Mouse (Mus musculus) kidney, embryonic 16.5 days (tissue): ENCODE measurements around the gene Akap2. TPM values are rescaled to one million over a fixed set of nuclear protein-coding genes. Genes with fewer than 3 reads are reported as not detected.

Experiments used
- ATAC-seq: fragments of 200-750 bp; cut with Nextera tagmentation; 2 replicates; pipeline ENCODE4 v1.8.0; 2017; ENCODE audit warnings: moderate TSS enrichment; ENCODE audit not compliant: low FRiP score, low TSS enrichment
- H3K27ac ChIP-seq: fragments of 300-500 bp; sonication (generic); 2 replicates; pipeline ENCODE4 v1.5.1; 2014; ENCODE audit warnings: low read length
- H3K27me3 ChIP-seq: fragments of 300-500 bp; sonication (generic); 2 replicates; pipeline ENCODE4 v1.6.1; 2014; ENCODE audit warnings: low read length, control low read depth, mixed read lengths; ENCODE audit not compliant: insufficient read depth
- H3K36me3 ChIP-seq: fragments of 300-500 bp; sonication (generic); 2 replicates; pipeline ENCODE4 v1.6.1; 2014; ENCODE audit warnings: low read length, control low read depth, mixed read lengths; ENCODE audit not compliant: insufficient read depth
- H3K4me1 ChIP-seq: fragments of 300-500 bp; sonication (generic); 2 replicates; pipeline ENCODE4 v1.6.1; 2014; ENCODE audit warnings: low read length, control low read depth, mixed read lengths; ENCODE audit not compliant: insufficient read depth
- H3K4me2 ChIP-seq: fragments of 300-500 bp; sonication (generic); replicated peaks from 2 replicates; pipeline ENCODE4 v1.6.1; 2014; ENCODE audit warnings: low read depth, low read length
- H3K4me3 ChIP-seq: fragments of 300-500 bp; sonication (generic); 2 replicates; pipeline ENCODE4 v1.5.1; 2014; ENCODE audit warnings: mild to moderate bottlenecking, low read length
- H3K9ac ChIP-seq: fragments of 300-500 bp; sonication (generic); replicated peaks from 2 replicates; pipeline ENCODE4 v1.6.1; 2014; ENCODE audit warnings: low read length
- H3K9me3 ChIP-seq: fragments of 300-500 bp; sonication (generic); 2 replicates; pipeline ENCODE4 v1.6.1; 2016; ENCODE audit warnings: low read length, control low read depth
- WGBS: fragments of 180-500 bp; shearing (Covaris S2); extraction: QIAGEN DNeasy Blood & Tissue Kit; methylation state at CpG from one replicate; pipeline ENCODE4 v1.1.7; 2014; 5-methylcytosine and 5-hydroxymethylcytosine counted together
- polyA plus RNA-seq: library from polyadenylated mRNA; unstranded; fragments of >200 nt; fragmentation: Nextera tagmentation; extraction: Ambion mirVana; gene quantifications from 2 replicates; pipeline ENCODE4 v1.2.1, GENCODE M21; 2015

Akap2 gene
- polyA plus RNA-seq, result 28.2 and 28.4 TPM in 2 replicates

DNA sequence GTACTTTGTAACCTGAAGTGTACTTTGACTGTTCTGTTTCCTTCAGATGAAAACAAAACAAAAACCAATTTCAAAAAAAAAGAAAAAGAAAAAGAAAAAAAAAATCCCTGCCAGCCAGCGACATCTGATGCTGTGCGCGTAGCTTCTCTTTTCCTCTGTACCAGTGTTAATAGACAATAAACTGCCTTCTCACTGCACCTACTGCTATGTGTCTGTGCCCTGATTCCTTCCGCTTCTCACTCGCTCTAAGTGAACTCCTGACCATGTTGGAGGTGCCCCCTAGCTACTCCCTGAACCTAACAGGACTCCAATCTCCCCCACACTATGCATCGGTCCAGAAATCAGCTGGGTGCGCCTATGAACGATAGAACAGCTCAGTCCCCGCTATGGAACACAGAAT is at the start of gene Akap2:
Gene Akap2, plus strand, starts transcription at position 304 of the 400 bp plus-strand sequence.
- whole genome bisulfite sequencing, result 78% methylated on average over 9 of the region's 9 CpGs

DNA sequence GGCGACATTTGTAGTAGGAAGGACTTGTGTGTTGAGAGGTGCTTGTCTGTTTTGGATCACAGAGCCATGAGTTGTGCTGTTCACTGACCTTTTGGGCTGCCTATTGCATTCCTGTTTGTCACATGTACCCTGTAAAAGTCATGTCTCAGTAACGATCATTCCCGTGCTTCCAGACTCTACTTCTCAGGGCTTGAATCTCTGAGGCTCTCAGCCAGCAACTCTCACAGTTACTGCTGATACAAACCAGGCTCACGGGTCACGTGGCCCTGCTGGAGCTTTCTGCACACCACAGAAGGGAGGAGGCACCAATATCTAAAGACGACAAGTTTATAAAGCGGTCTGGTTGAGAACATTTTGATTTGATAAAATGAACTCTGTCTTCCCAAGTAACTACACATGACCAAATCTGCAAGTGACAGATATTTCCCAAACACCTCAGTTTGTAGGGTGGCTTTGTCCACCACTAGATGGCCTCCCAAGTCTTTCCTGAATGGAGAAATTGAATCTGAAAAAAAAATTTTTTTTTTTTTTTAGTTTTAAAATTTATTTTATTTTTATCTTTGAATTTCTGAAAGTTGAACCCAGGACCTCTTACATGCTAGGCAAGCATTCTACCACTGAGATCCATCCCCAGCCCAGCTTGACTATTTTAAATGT is 46.5 kb upstream of the Akap2 start:
- 54% methylated on average over 7 of the region's 7 CpGs for WGBS
- H3K27ac ChIP-seq, result no peak overlapping the region
- H3K4me2 ChIP-seq, result no peak overlapping the region
- H3K27me3 ChIP-seq, result no peaks in the 10 kb centered on the region
- H3K9ac ChIP-seq, result no peak overlapping the region
- no peak for ATAC-seq
- peaks cover 20% of the 10 kb centered on the region for H3K4me1 ChIP-seq
- H3K9me3 ChIP-seq, result no peaks in the 10 kb centered on the region
- H3K4me3 ChIP-seq, result no peak overlapping the region
- no peaks in the 10 kb centered on the region for H3K36me3 ChIP-seq

More for the DNA sequence above, at the start of gene Akap2:
- no peak within 1 kb of the TSS for H3K4me2 ChIP-seq
- H3K27me3 ChIP-seq, result no peaks in the 10 kb centered on the region
- H3K9ac ChIP-seq, result no peak within 1 kb of the TSS
- no peak within 1 kb of the TSS for H3K27ac ChIP-seq
- ATAC-seq, result no peak
- H3K9me3 ChIP-seq, result no peaks in the 10 kb centered on the region
- H3K4me1 ChIP-seq, result no peaks in the 10 kb centered on the region
- no peak within 1 kb of the TSS for H3K4me3 ChIP-seq
- no peaks in the 10 kb centered on the region for H3K36me3 ChIP-seq

DNA sequence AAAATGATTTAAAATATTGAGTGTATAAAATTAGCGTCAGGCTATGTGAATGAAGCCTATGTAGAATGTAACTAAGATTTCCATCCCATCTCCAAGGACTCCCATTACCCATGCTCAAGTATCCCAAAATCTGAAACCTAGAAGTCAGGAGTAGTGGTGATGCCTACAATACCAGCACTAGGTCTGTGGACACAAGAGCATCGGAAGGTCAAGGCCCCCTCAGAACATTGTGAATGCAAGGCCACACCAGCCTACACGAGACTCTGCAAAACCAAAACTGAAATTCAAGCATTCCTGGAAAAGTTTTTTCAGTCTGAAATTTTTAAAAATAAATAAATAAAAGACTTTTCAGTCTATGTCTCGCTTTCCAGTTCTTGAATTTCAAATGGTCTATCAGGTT is 44.9 kb upstream of the Akap2 start:
- Histone ChIP-seq H3K4me1 (peaks cover 22% of the 10 kb centered on the region), H3K27ac (no peak overlapping the region), H3K4me3 (no peak overlapping the region), H3K9ac (no peak overlapping the region), H3K9me3 (no peaks in the 10 kb centered on the region), H3K27me3 (no peaks in the 10 kb centered on the region), H3K36me3 (no peaks in the 10 kb centered on the region), H3K4me2 (no peak overlapping the region)
- WGBS, result 76% methylated on average over 4 of the region's 4 CpGs
- ATAC-seq, result no peak

DNA sequence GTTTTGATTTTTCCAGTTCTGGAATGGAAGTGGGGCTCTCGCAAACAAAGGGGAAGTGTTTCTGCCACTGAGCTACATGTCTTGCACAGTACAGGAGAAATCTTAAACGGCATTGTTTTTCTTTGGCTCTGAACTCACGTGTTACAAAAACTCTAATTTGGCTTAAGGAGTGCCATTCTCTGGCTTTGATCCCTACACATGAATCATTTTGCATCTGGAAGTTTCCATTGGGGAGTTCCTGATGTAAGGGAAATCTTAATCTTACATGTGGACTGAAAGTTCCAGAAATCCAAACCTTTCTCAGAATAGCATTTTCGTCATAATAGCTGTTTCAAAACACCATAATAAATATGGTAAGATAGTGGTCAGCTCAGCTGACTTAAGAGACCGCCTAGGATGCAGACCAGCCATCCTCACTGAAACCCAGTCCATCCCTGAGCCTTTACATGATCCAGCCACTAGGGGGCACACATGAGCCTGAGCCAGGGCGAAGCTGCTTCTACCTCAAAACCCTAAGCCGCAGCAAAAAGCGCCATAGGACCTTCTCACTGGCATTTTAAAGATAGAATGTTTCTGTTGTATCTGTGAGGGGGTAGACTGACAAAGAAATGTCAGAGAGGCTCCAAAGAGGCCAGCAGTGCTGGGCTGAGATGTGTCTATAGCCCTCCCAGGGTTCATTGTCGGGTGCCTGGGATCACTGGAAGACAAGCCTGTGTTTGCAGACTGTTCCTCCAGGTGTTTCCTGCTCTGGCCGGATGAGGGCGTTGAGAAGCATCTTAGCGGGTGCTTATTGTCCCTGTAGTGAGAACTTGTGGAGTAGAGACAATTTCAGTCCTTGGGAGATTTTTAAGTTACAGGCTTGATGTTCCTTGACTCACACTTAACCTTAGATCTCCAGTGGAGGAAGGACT is 44.2 kb upstream of the Akap2 start:
- Histone ChIP-seq H3K4me2 (peak overlapping the region; percentile 34), H3K36me3 (no peaks in the 10 kb centered on the region), H3K9ac (peak overlapping the region; percentile 2; the same call in 1 of the 2 replicates), H3K27ac (peak overlapping the region; percentile 29; the same call in 1 of the 2 replicates), H3K9me3 (no peaks in the 10 kb centered on the region), H3K4me1 (peaks cover 22% of the 10 kb centered on the region), H3K27me3 (no peaks in the 10 kb centered on the region), H3K4me3 (no peak overlapping the region)
- no peak for ATAC-seq
- 12% methylated on average over 12 of the region's 12 CpGs for WGBS

DNA sequence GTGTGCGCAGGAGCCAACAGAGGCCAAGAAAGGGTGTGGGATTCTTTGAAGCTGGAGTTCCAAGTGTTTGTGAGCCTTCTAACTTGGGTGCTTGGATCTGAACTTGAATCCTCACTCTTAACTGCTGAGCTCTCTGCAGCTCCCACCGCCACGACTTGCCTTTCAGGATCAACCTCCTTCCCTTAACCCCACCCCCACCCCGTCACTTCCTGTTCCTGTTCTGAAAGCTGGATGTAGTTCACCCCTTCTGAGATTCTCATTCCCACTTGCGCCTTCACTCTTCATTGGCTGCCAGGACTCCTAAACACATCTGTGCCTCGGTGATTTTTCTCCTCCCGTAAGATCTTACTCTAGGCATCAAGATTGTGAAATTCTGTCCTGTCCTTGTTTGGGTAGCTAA is 43.1 kb upstream of the Akap2 start:
- Histone ChIP-seq H3K4me3 (no peak overlapping the region), H3K9ac (no peak overlapping the region), H3K36me3 (no peaks in the 10 kb centered on the region), H3K9me3 (no peaks in the 10 kb centered on the region), H3K27ac (peak overlapping the region; percentile 67), H3K27me3 (no peaks in the 10 kb centered on the region), H3K4me2 (no peak overlapping the region), H3K4me1 (peaks cover 22% of the 10 kb centered on the region)
- WGBS, result 76% methylated on average over 7 of the region's 7 CpGs
- ATAC-seq, result no peak

DNA sequence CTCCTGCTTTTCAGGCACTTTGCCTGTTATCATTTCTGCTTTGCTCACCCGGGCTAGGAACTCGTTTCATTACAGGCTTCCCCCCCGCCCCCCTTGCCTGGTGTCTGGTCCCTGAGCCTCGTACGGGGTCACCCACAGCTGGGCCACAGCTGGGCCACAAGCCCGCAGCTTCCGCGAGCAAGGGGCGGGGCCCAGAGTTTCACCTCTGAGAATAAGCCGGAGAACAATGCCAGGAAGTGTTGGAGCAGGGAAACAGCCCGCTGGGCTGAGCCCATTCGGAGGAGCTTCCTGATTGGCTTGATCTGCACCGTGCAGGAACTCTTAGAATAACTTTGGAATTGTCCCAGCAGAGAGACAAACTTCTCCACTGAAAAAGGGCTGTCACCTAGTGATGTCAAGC is 42.1 kb upstream of the Akap2 start:
- H3K4me1 ChIP-seq, result peaks cover 22% of the 10 kb centered on the region
- H3K4me3 ChIP-seq, result peak overlapping the region; percentile 28
- H3K9me3 ChIP-seq, result no peaks in the 10 kb centered on the region
- no peaks in the 10 kb centered on the region for H3K27me3 ChIP-seq
- H3K36me3 ChIP-seq, result no peaks in the 10 kb centered on the region
- 3% methylated on average over 13 of the region's 13 CpGs for WGBS
- H3K27ac ChIP-seq, result peak overlapping the region; percentile 67
- H3K4me2 ChIP-seq, result peak overlapping the region; percentile 57
- ATAC-seq, result peak; percentile 88
- H3K9ac ChIP-seq, result peak overlapping the region; percentile 56; the same call in 1 of the 2 replicates

DNA sequence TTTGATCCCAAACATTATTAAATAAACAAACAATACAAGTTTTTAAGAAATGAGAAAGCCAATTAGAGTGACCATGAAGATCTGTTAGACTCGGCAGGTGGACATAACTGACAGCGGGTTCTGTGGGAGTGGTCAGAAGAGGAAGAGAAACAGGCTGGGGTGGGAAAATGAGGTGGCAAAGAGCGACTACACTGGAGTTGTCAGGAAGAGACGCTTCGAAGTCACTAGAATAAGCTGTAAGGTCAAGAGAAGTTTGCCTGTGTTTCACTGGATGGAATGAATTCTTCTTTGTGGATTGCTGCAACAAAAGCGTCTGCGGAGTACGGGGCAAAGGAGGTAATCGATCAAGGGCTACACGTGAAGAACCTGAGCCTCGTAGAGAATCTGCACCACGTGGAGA is 39.5 kb upstream of the Akap2 start:
- Histone ChIP-seq H3K27ac (no peak overlapping the region), H3K36me3 (no peaks in the 10 kb centered on the region), H3K4me2 (no peak overlapping the region), H3K9me3 (no peaks in the 10 kb centered on the region), H3K4me1 (peaks cover 34% of the 10 kb centered on the region), H3K4me3 (no peak overlapping the region), H3K27me3 (no peaks in the 10 kb centered on the region), H3K9ac (no peak overlapping the region)
- ATAC-seq, result no peak
- WGBS, result 81% methylated on average over 12 of the region's 12 CpGs

DNA sequence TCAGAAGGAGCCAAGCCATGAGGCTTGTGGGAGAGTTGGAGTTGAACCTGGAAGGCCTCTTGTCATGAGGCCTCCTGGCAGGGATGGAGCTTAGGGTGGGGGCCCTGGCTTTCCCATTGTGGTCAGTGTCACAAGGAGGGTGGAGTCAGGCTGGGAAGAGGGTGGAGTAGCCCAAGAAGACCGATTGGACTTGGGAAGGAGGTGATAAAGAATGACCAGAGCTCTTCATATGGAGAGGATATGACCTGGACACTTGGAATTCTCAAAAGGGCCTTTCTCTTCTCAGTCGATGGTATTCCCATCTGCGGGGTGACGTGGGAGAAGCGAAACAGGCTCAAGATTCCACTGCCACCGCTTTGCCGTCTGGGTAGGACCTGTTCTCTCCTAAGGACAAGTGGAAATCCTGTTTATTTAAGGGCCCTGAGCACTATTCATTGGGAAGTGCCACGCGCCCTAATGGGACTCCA is 38.4 kb upstream of the Akap2 start:
- Histone ChIP-seq H3K4me2 (no peak overlapping the region), H3K9ac (no peak overlapping the region), H3K9me3 (no peaks in the 10 kb centered on the region), H3K36me3 (no peaks in the 10 kb centered on the region), H3K27ac (no peak overlapping the region), H3K27me3 (no peaks in the 10 kb centered on the region), H3K4me1 (peaks cover 29% of the 10 kb centered on the region), H3K4me3 (no peak overlapping the region)
- ATAC-seq, result no peak
- 89% methylated on average over 9 of the region's 9 CpGs for WGBS

DNA sequence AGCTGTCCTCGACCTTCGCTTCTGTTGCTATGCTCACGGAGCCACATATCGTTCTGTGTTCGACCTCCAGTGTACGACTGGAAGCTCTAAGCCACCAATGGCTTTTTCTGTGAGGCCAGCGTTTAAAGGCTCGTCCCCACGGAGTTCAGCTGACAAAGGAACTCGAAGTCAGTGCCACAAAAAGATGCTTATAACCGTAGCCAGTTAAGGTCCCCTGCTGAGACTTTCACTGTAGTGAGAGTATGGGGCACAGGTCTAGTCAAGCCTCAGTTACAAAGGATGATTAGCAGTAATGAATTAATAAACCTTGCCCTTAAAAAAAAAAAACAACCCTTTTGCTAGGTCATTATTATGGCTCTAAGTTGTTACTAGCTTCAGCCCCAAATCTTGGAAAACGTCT is 37.3 kb upstream of the Akap2 start:
- WGBS, result 90% methylated on average over 12 of the region's 12 CpGs
- ATAC-seq, result no peak
- H3K9me3 ChIP-seq, result no peaks in the 10 kb centered on the region

More for the DNA sequence above, 37.3 kb upstream of the Akap2 start:
- Histone ChIP-seq H3K4me1 (peaks cover 30% of the 10 kb centered on the region), H3K27me3 (no peaks in the 10 kb centered on the region), H3K4me2 (no peak overlapping the region), H3K4me3 (no peak overlapping the region), H3K27ac (no peak overlapping the region), H3K36me3 (no peaks in the 10 kb centered on the region), H3K9ac (no peak overlapping the region)
